Mouse (Mus musculus): ENCODE data around the gene Lrfn5. TPM values are rescaled to one million over a fixed set of nuclear protein-coding genes. Genes with fewer than 3 reads are reported as not detected.
A peak's percentile ranks its signal among the peaks of the same experiment; 100 is the strongest.

The Lrfn5 gene
- 100 to 1,000 TPM; 118 to 123 TPM for total RNA-seq (2021)
- long read RNA-seq, experiment 1, full-length matches to known transcripts = 57 of 86 reads
- long read RNA-seq, experiment 1, partial matches to known transcripts = 9 of 86 reads
- long read RNA-seq, experiment 1, other reads (novel, unspliced or antisense) = 20 of 86 reads
- long read RNA-seq, experiment 2, full-length matches to known transcripts = 44 of 56 reads
- long read RNA-seq, experiment 2, partial matches to known transcripts = 2 of 56 reads
- long read RNA-seq, experiment 2, other reads (novel, unspliced or antisense) = 10 of 56 reads

GRCm38 (mm10) chr12:61522829-61523370 is at the start of gene Lrfn5:
TSS of gene Lrfn5 (plus strand) at chr12:61523150.
- H3K27ac ChIP-seq = peak within 1 kb of the TSS; percentile 92
- H3K4me3 ChIP-seq = peak within 1 kb of the TSS; percentile 70
- no peak; the same call in 1 of the 2 replicates for TF ChIP-seq CTCF (IDR thresholded peaks at IDR 0.05)
- intact Hi-C loops (cut with DNase I) = loop anchor here (5.0 to 10.0 kb wide), 6 partner anchors 202 to 1998 kb away; no protein-coding TSS in a partner anchor
- DNase-seq (ENCODE audit: extremely low spot score in 1 of 2, low spot score in 2 of 2) = peak; percentile 76 to 80

- TF ChIP-seq CTCF (IDR thresholded peaks at IDR 0.05) = no peak
- intact Hi-C loops (cut with DNase I) = loop anchor here (5.0 to 10.0 kb wide), 6 partner anchors 203 to 1997 kb away; no protein-coding TSS in a partner anchor
- Histone ChIP-seq H3K27ac (peak overlapping the region; percentile 92), H3K4me3 (peak overlapping the region; percentile 50)
- peak; percentile 34 to 39 for DNase-seq (ENCODE audit: extremely low spot score in 1 of 2, low spot score in 2 of 2)
Measured at GRCm38 (mm10) chr12:61521501-61522147, 1.3 kb upstream of the Lrfn5 start.

GRCm38 (mm10) chr12:61522148-61522828 is 662 bp upstream of the Lrfn5 start:
- peak overlapping the region; percentile 70 for H3K4me3 ChIP-seq
- peak overlapping the region; percentile 92 for H3K27ac ChIP-seq
- TF ChIP-seq CTCF (IDR thresholded peaks at IDR 0.05) = no peak
- DNase-seq (ENCODE audit: extremely low spot score in 1 of 2, low spot score in 2 of 2) = peak; percentile 13 to 24
- intact Hi-C loops (cut with DNase I) = loop anchor here (5.0 to 10.0 kb wide), 6 partner anchors 203 to 1997 kb away; no protein-coding TSS in a partner anchor

- DNase-seq (ENCODE audit: extremely low spot score in 1 of 2, low spot score in 2 of 2) = peak; percentile 29 to 30
- Histone ChIP-seq H3K4me3 (peak overlapping the region; percentile 70), H3K27ac (peak overlapping the region; percentile 92)
- intact Hi-C loops (cut with DNase I) = loop anchor here (5.0 to 10.0 kb wide), 6 partner anchors 201 to 1999 kb away; no protein-coding TSS in a partner anchor
- TF ChIP-seq CTCF (IDR thresholded peaks at IDR 0.05) = no peak
Measured at GRCm38 (mm10) chr12:61523631-61524182, 757 bp downstream of the Lrfn5 start.

- intact Hi-C loops (cut with DNase I) = loop anchor here (5.0 to 10.0 kb wide), 6 partner anchors 201 to 1999 kb away; no protein-coding TSS in a partner anchor
- TF ChIP-seq CTCF (IDR thresholded peaks at IDR 0.05) = no peak
- Histone ChIP-seq H3K4me3 (peak overlapping the region; percentile 70), H3K27ac (peak overlapping the region; percentile 92)
- DNase-seq (ENCODE audit: extremely low spot score in 1 of 2, low spot score in 2 of 2) = peak; percentile 58 to 60
Measured at GRCm38 (mm10) chr12:61524183-61524651, 1.3 kb downstream of the Lrfn5 start.

GRCm38 (mm10) chr12:61526199-61526598 is 3.2 kb downstream of the Lrfn5 start:
- DNase-seq (ENCODE audit: extremely low spot score in 1 of 2, low spot score in 2 of 2) = peak; percentile 73 to 78
- TF ChIP-seq CTCF (IDR thresholded peaks at IDR 0.05) = peak; percentile 49
- H3K4me3 ChIP-seq = peak overlapping the region; percentile 57
- peak overlapping the region; percentile 74 for H3K27ac ChIP-seq
- intact Hi-C loops (cut with DNase I) = loop anchor here (10.0 kb wide), 4 partner anchors 199 to 2001 kb away; no protein-coding TSS in a partner anchor

GRCm38 (mm10) chr12:61579949-61580348 is 57.0 kb downstream of the Lrfn5 start:
- H3K4me3 ChIP-seq = no peak overlapping the region
- TF ChIP-seq CTCF (IDR thresholded peaks at IDR 0.05) = no peak
- DNase-seq (ENCODE audit: extremely low spot score in 1 of 2, low spot score in 2 of 2) = no peak
- intact Hi-C loops (cut with DNase I) = no loop called here
- H3K27ac ChIP-seq = no peak overlapping the region

- H3K4me3 ChIP-seq = no peak overlapping the region
- intact Hi-C loops (cut with DNase I) = no loop called here
- no peak overlapping the region for H3K27ac ChIP-seq
- DNase-seq (ENCODE audit: extremely low spot score in 1 of 2, low spot score in 2 of 2) = no peak
- TF ChIP-seq CTCF (IDR thresholded peaks at IDR 0.05) = no peak
Measured at GRCm38 (mm10) chr12:61600305-61600704, 77.4 kb downstream of the Lrfn5 start.

GRCm38 (mm10) chr12:61607871-61608270 is 84.9 kb downstream of the Lrfn5 start:
- intact Hi-C loops (cut with DNase I) = no loop called here
- no peak for TF ChIP-seq CTCF (IDR thresholded peaks at IDR 0.05)
- H3K4me3 ChIP-seq = no peak overlapping the region
- H3K27ac ChIP-seq = no peak overlapping the region
- no peak for DNase-seq (ENCODE audit: extremely low spot score in 1 of 2, low spot score in 2 of 2)

GRCm38 (mm10) chr12:61610081-61610480 is 87.1 kb downstream of the Lrfn5 start:
- no peak for DNase-seq (ENCODE audit: extremely low spot score in 1 of 2, low spot score in 2 of 2)
- intact Hi-C loops (cut with DNase I) = no loop called here
- TF ChIP-seq CTCF (IDR thresholded peaks at IDR 0.05) = no peak
- H3K27ac ChIP-seq = no peak overlapping the region
- H3K4me3 ChIP-seq = no peak overlapping the region

- intact Hi-C loops (cut with DNase I) = no loop called here
Measured at GRCm38 (mm10) chr12:61624532-61624931, 101.6 kb downstream of the Lrfn5 start.

More at GRCm38 (mm10) chr12:61624532-61624931, 101.6 kb downstream of the Lrfn5 start:
- DNase-seq (ENCODE audit: extremely low spot score in 1 of 2, low spot score in 2 of 2) = no peak
- no peak for TF ChIP-seq CTCF (IDR thresholded peaks at IDR 0.05)
- H3K4me3 ChIP-seq = no peak overlapping the region
- H3K27ac ChIP-seq = no peak overlapping the region

Measured in left cerebral cortex, adult 2 months (tissue).